Mouse (Mus musculus): ENCODE results near the gene Hcn1.

GRCm38 (mm10) chr13:117765487-117765886, 163.4 kb downstream of the Hcn1 start:
- TF ChIP-seq CTCF (IDR thresholded peaks at IDR 0.05; ENCODE audit: insufficient read depth, low read depth, low read length) (no peak), POLR2A (IDR thresholded peaks at IDR 0.05; ENCODE audit: insufficient read depth, low read depth, low read length) (no peak)
